10 mouse cellular contexts compared by ENCODE assay signal in the genomic region with DNA sequence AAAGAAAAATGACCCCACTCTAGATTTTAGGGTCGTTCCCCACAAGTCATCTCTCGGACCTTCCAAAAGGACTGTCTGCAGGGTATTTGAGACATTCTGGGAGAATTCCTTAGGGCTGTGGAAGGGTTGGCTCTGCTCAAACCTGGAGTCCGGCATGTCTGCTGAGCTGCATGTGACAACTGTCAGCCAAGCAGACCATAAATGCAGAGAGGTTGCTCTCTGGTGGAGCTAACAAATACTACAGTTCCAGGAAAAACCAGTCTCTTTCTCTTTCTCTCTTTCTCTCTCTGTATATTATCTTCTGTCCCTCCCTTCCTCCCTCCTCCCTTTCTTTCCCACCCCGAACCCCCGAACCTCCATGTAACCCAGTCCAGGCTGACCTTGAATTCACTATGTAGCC. TPM values are rescaled to one million over a fixed set of nuclear protein-coding genes. Genes with fewer than 3 reads are reported as not detected.
A peak's percentile ranks its signal among the peaks of the same experiment; 100 is the strongest.
DNase-seq lines count a peak whose midpoint lies in the region; TF ChIP-seq lines count a peak whose summit lies in the region.
"Had no signal": no experiment of that assay in that cellular context is flagged by ENCODE, and none has a peak within 500 bp of the region (broad histone marks: within the 10 kb centered on the region; RNA-seq: fewer than 3 reads in every experiment).

No protein-coding gene starts in this region.

- no peaks in the 10 kb centered on the region for H3K9me3 ChIP-seq in ES-Bruce4 (replicated peaks; ENCODE audit: control insufficient read depth, insufficient read depth, low read length, poor library complexity, severe bottlenecking)
- H3K9me3 ChIP-seq in heart, embryonic 10.5 days = no peaks in the 10 kb centered on the region
- H3K9me3 ChIP-seq: midbrain, embryonic 15.5 days had no signal

- 37% methylated on average over 5 of the region's 5 CpGs for WGBS in heart, embryonic 10.5 days

- TF ChIP-seq CTCF in left cerebral cortex, adult 2 months (IDR thresholded peaks at IDR 0.05) = peak; percentile 59
- TF ChIP-seq CTCF in ES-Bruce4 (IDR thresholded peaks at IDR 0.05; ENCODE audit: low read depth, low read length) = peak; percentile 42

- H3K36me3 ChIP-seq in ES-Bruce4 (ENCODE audit: control insufficient read depth, insufficient read depth, low read length, poor library complexity, severe bottlenecking) = no peaks in the 10 kb centered on the region
- H3K36me3 ChIP-seq in heart, embryonic 10.5 days = no peaks in the 10 kb centered on the region
- H3K36me3 ChIP-seq: midbrain, embryonic 15.5 days had no signal

- no peaks in the 10 kb centered on the region for H3K27me3 ChIP-seq in ES-Bruce4 (ENCODE audit: control insufficient read depth, insufficient read depth, low read length, poor library complexity, severe bottlenecking)
- no peaks in the 10 kb centered on the region for H3K27me3 ChIP-seq in heart, embryonic 10.5 days (ENCODE audit: insufficient read depth, poor library complexity, severe bottlenecking)

- no peak for TF ChIP-seq POLR2A in ES-Bruce4 (IDR thresholded peaks at IDR 0.05; ENCODE audit: insufficient read depth, low read length)

- no peak overlapping the region for H3K27ac ChIP-seq in left cerebral cortex, adult 2 months
- no peak overlapping the region for H3K27ac ChIP-seq in ES-Bruce4 (ENCODE audit: insufficient read depth, low read length)
- no peak overlapping the region for H3K27ac ChIP-seq in heart, embryonic 10.5 days
- H3K27ac ChIP-seq: midbrain, embryonic 15.5 days had no signal

- no peak overlapping the region for H3K9ac ChIP-seq in ES-Bruce4 (ENCODE audit: low read depth, poor library complexity, severe bottlenecking)
- H3K9ac ChIP-seq: midbrain, embryonic 15.5 days had no signal

- intact Hi-C loops in left cerebral cortex, adult 2 months (cut with DNase I) = loop anchor here (2.0 kb wide), 1 partner anchor 40 kb away; no protein-coding TSS in a partner anchor
- intact Hi-C loops in left cerebral cortex, postnatal 10 days (cut with DNase I) = loop anchor here (2.0 to 10.0 kb wide), 3 partner anchors 37 to 450 kb away; a partner anchor contains a TSS

- DNase-seq in cerebellum, postnatal 14 days = peak; percentile 66 to 67
- DNase-seq in cerebellum, adult 11 months = no peak
- DNase-seq in left cerebral cortex, adult 2 months (ENCODE audit: extremely low spot score in 1 of 2, low spot score in 2 of 2) = no peak
- DNase-seq in left cerebral cortex, postnatal 10 days (ENCODE audit: extremely low spot score in 1 of 2, low spot score in 2 of 2) = no peak
- DNase-seq in induced T-regulatory cell, adult 2 months (ENCODE audit: low read depth) = peak; percentile 45
- no peak for DNase-seq in layer of hippocampus, postnatal 25 days (ENCODE audit: extremely low spot score in 1 of 2, low spot score in 1 of 2)
- DNase-seq in heart, embryonic 10.5 days (ENCODE audit: low spot score) = no peak

- H3K4me3 ChIP-seq in left cerebral cortex, adult 2 months = no peak overlapping the region
- H3K4me3 ChIP-seq in ES-Bruce4 (ENCODE audit: low read depth, low read length) = no peak overlapping the region
- H3K4me3 ChIP-seq in heart, embryonic 10.5 days = no peak overlapping the region
- H3K4me3 ChIP-seq: midbrain, embryonic 15.5 days had no signal

- peaks cover 7% of the 10 kb centered on the region for H3K4me1 ChIP-seq in ES-Bruce4 (ENCODE audit: control insufficient read depth, insufficient read depth, low read length)
- H3K4me1 ChIP-seq in heart, embryonic 10.5 days = peaks cover 14% of the 10 kb centered on the region

- TF ChIP-seq EP300 in ES-Bruce4 (IDR thresholded peaks at IDR 0.05; ENCODE audit: insufficient read depth, low read depth, low read length) = no peak

RNA-seq across cellular contexts. Expression of a gene that starts 4.9 kb away (rescaled TPM):
- total RNA-seq in left cerebral cortex, adult 2 months (2021) = 10 to 100 TPM in 1 of 2 experiments, 1 to 10 TPM in 1; 9.8 to 10.3 TPM
- total RNA-seq in left cerebral cortex, postnatal 10 days (2021) = 1 to 10 TPM; 8.8 to 10.0 TPM
- 14.6 and 15.6 TPM in 2 replicates for polyA plus RNA-seq in ES-Bruce4 (2011; ENCODE audit: insufficient read depth, insufficient read length, low read depth, missing spikeins)
- 10 to 100 TPM in 1 of 2 experiments, 1 to 10 TPM in 1; 9.9 to 10.1 TPM for total RNA-seq in layer of hippocampus, postnatal 25 days (2021)
- 2.4 and 4.9 TPM in 2 replicates for polyA plus RNA-seq in heart, embryonic 10.5 days (2016; fragmentation: Nextera tagmentation; extraction: Ambion mirVana)

RNA-seq across cellular contexts. Expression of a gene that starts 10.2 kb away (rescaled TPM):
- 10 to 100 TPM; 13.9 to 14.9 TPM for total RNA-seq in left cerebral cortex, adult 2 months (2021)
- 10 to 100 TPM; 14.5 to 17.8 TPM for total RNA-seq in left cerebral cortex, postnatal 10 days (2021)
- not detected in 2 replicates for polyA plus RNA-seq in ES-Bruce4 (2011; ENCODE audit: insufficient read depth, insufficient read length, low read depth, missing spikeins)
- total RNA-seq in layer of hippocampus, postnatal 25 days (2021) = 1 to 10 TPM; 4.2 to 5.0 TPM
- 8.9 and 24.6 TPM in 2 replicates for polyA plus RNA-seq in heart, embryonic 10.5 days (2016; fragmentation: Nextera tagmentation; extraction: Ambion mirVana)
- polyA plus RNA-seq: midbrain, embryonic 15.5 days had no signal

RNA-seq across cellular contexts. Expression of a gene that starts 17.1 kb away (rescaled TPM):
- total RNA-seq in left cerebral cortex, adult 2 months (2021) = 1 to 10 TPM; 1.5 to 2.8 TPM
- 1 to 10 TPM; 1.3 to 1.6 TPM for total RNA-seq in left cerebral cortex, postnatal 10 days (2021)
- not detected in 2 replicates for polyA plus RNA-seq in ES-Bruce4 (2011; ENCODE audit: insufficient read depth, insufficient read length, low read depth, missing spikeins)
- total RNA-seq in layer of hippocampus, postnatal 25 days (2021) = 1 to 10 TPM in 1 of 2 experiments, under 1 TPM in 1; 0.74 to 1.4 TPM
- polyA plus RNA-seq in heart, embryonic 10.5 days (2016; fragmentation: Nextera tagmentation; extraction: Ambion mirVana) = 15.2 and 22.1 TPM in 2 replicates

RNA-seq across cellular contexts. Expression of a gene that starts 25.1 kb away (rescaled TPM):
- total RNA-seq in left cerebral cortex, adult 2 months (2021) = under 1 TPM; 0.23 to 0.28 TPM
- under 1 TPM; 0.19 to 0.28 TPM for total RNA-seq in left cerebral cortex, postnatal 10 days (2021)
- 0.40 and 0.67 TPM in 2 replicates for polyA plus RNA-seq in ES-Bruce4 (2011; ENCODE audit: insufficient read depth, insufficient read length, low read depth, missing spikeins)
- total RNA-seq in layer of hippocampus, postnatal 25 days (2021) = under 1 TPM; 0.12 to 0.14 TPM
- polyA plus RNA-seq in heart, embryonic 10.5 days (2016; fragmentation: Nextera tagmentation; extraction: Ambion mirVana) = 0.06 and 0.13 TPM in 2 replicates
- polyA plus RNA-seq: midbrain, embryonic 15.5 days had no signal

RNA-seq across cellular contexts. Expression of a gene that starts 25.2 kb away (rescaled TPM):
- total RNA-seq in left cerebral cortex, adult 2 months (2021) = not detected
- total RNA-seq in left cerebral cortex, postnatal 10 days (2021) = under 1 TPM in 1 of 2 experiments, not detected in 1; 0.24 TPM
- not detected in 2 replicates for polyA plus RNA-seq in ES-Bruce4 (2011; ENCODE audit: insufficient read depth, insufficient read length, low read depth, missing spikeins)
- under 1 TPM in 1 of 2 experiments, not detected in 1; 0.42 TPM for total RNA-seq in layer of hippocampus, postnatal 25 days (2021)
- not detected in 2 replicates for polyA plus RNA-seq in heart, embryonic 10.5 days (2016; fragmentation: Nextera tagmentation; extraction: Ambion mirVana)
- polyA plus RNA-seq: hindbrain, embryonic 16.5 days; midbrain, embryonic 15.5 days had no signal

Comparison
In these comparisons a context has a peak if more than half of its experiments do, and no peak if none do; other contexts are left out.
1. DNase-seq: peak in cerebellum, postnatal 14 days (2 of 2) and induced T-regulatory cell, adult 2 months (single experiment); none in cerebellum, adult 11 months (single experiment), left cerebral cortex, adult 2 months (0 of 2), left cerebral cortex, postnatal 10 days (0 of 2), layer of hippocampus, postnatal 25 days (0 of 2) and heart, embryonic 10.5 days (single experiment).